Mouse (Mus musculus) E14TG2a.4 (cell line): Measurements from ENCODE around the gene Acad11.

Experiments
- CTCF ChIP-seq: conservative IDR thresholded peaks from 2 replicates; pipeline ENCODE4 v1.5.1; 2014; ENCODE audit warnings: low read length
- NANOG ChIP-seq: IDR thresholded peaks from 2 replicates; pipeline ENCODE4 v1.6.1; 2014; ENCODE audit warnings: borderline replicate concordance, low read length, mixed read lengths

GRCm38 (mm10) chr9:104144314-104144996, 81.3 kb downstream of the Acad11 start:
- TF ChIP-seq CTCF (peak; percentile 79), NANOG (no peak)
